Mouse (Mus musculus): Measurements from ENCODE around the gene Cby1.

- no peak for TF ChIP-seq GATA1 (IDR thresholded peaks at IDR 0.05; ENCODE audit: borderline replicate concordance, low read length)
- no peak for TF ChIP-seq FLI1 (IDR thresholded peaks at IDR 0.05; ENCODE audit: low read length)
Measured at GRCm38 (mm10) chr15:79687175-79687574, 28.2 kb downstream of the Cby1 start.
